Mouse (Mus musculus) liver, adult 2 months (tissue): ENCODE data around the gene Peak1.
A peak's percentile ranks its signal among the peaks of the same experiment; 100 is the strongest.

Source experiments
- CTCF ChIP-seq: fragments of 200-500 bp; IDR thresholded peaks from 2 replicates; pipeline ENCODE4 v1.5.1; 2011; ENCODE audit warnings: low read depth, low read length, control low read depth
- POLR2A ChIP-seq: fragments of 200-500 bp; IDR thresholded peaks from 2 replicates; pipeline ENCODE4 v1.6.1; 2011; ENCODE audit warnings: low read length, control low read depth; ENCODE audit not compliant: insufficient read depth; ENCODE audit errors: extremely low read depth

GRCm38 (mm10) chr9:56417948-56418737 is at the start of gene Peak1, which contains the start of gene Hmg20a:
- TF ChIP-seq CTCF (no peak), POLR2A (peak; percentile 87)
